Mouse (Mus musculus) hindbrain, embryonic 12.5 days (tissue): ENCODE data around the gene Alkbh6. TPM values are rescaled to one million over a fixed set of nuclear protein-coding genes. Genes with fewer than 3 reads are reported as not detected.

Experiments
- ATAC-seq: fragments of 200-750 bp; cut with Nextera tagmentation; 2 replicates; pipeline ENCODE4 v1.8.0; 2017; ENCODE audit warnings: moderate TSS enrichment; ENCODE audit not compliant: low FRiP score
- H3K27ac ChIP-seq: fragments of 300-500 bp; sonication (generic); 2 replicates; pipeline ENCODE4 v1.5.1; 2016; ENCODE audit warnings: mild to moderate bottlenecking
- H3K27me3 ChIP-seq: fragments of 300-500 bp; sonication (generic); 2 replicates; pipeline ENCODE4 v1.6.1; 2016; ENCODE audit warnings: mild to moderate bottlenecking
- H3K36me3 ChIP-seq: fragments of 300-500 bp; sonication (generic); 2 replicates; pipeline ENCODE4 v1.6.1; 2016; ENCODE audit warnings: mild to moderate bottlenecking
- H3K4me1 ChIP-seq: fragments of 300-500 bp; sonication (generic); 2 replicates; pipeline ENCODE4 v1.6.1; 2016
- H3K4me2 ChIP-seq: fragments of 300-500 bp; sonication (generic); replicated peaks from 2 replicates; pipeline ENCODE4 v1.6.1; 2016; ENCODE audit warnings: mild to moderate bottlenecking
- H3K4me3 ChIP-seq: fragments of 300-500 bp; sonication (generic); 2 replicates; pipeline ENCODE4 v1.5.1; 2016; ENCODE audit warnings: mild to moderate bottlenecking
- H3K9ac ChIP-seq: fragments of 300-500 bp; sonication (generic); 2 replicates; pipeline ENCODE4 v1.6.1; 2016; ENCODE audit warnings: mild to moderate bottlenecking, moderate library complexity
- H3K9me3 ChIP-seq: fragments of 300-500 bp; sonication (generic); replicated peaks from 2 replicates; pipeline ENCODE4 v1.6.1; 2016; ENCODE audit warnings: mild to moderate bottlenecking
- WGBS: fragments of 180-500 bp; shearing (Covaris S2); methylation state at CpG from one replicate; pipeline ENCODE4 v1.1.7; 2016; 5-methylcytosine and 5-hydroxymethylcytosine counted together
- polyA plus RNA-seq: library from polyadenylated mRNA; unstranded; fragments of >200 nt; fragmentation: Nextera tagmentation; extraction: Ambion mirVana; gene quantifications from 2 replicates; pipeline ENCODE4 v1.2.1, GENCODE M21; 2016

The Alkbh6 gene
- 87.1 and 93.5 TPM in 2 replicates for polyA plus RNA-seq

GRCm38 (mm10) chr7:30308076-30309005 is at the start of gene Alkbh6:
Alkbh6 (plus strand) TSS chr7:30308717.
- 4% methylated on average over 27 of the region's 27 CpGs for WGBS

GRCm38 (mm10) chr7:30265041-30265440 is 43.5 kb upstream of the Alkbh6 start:
- Histone ChIP-seq H3K4me3 (no peak overlapping the region), H3K27me3 (no peaks in the 10 kb centered on the region), H3K27ac (no peak overlapping the region), H3K4me1 (no peaks in the 10 kb centered on the region), H3K9me3 (no peaks in the 10 kb centered on the region), H3K36me3 (peaks cover 29% of the 10 kb centered on the region), H3K9ac (no peak overlapping the region), H3K4me2 (no peak overlapping the region)
- no peak for ATAC-seq
- 85% methylated on average over 2 of the region's 2 CpGs for WGBS

More at GRCm38 (mm10) chr7:30308076-30309005, at the start of gene Alkbh6:
- Histone ChIP-seq H3K9me3 (no peaks in the 10 kb centered on the region; the same call in 1 of the 2 replicates), H3K27me3 (no peaks in the 10 kb centered on the region), H3K36me3 (peaks cover 45% of the 10 kb centered on the region), H3K4me1 (peaks cover 17% of the 10 kb centered on the region), H3K9ac (peak within 1 kb of the TSS; percentile 74), H3K4me2 (peak within 1 kb of the TSS; percentile 92), H3K27ac (peak within 1 kb of the TSS; percentile 60), H3K4me3 (peak within 1 kb of the TSS; percentile 66)
- ATAC-seq, result peak; percentile 99

GRCm38 (mm10) chr7:30265531-30265930 is 43.0 kb upstream of the Alkbh6 start:
- Histone ChIP-seq H3K27ac (no peak overlapping the region), H3K36me3 (peaks cover 32% of the 10 kb centered on the region), H3K27me3 (no peaks in the 10 kb centered on the region), H3K4me2 (no peak overlapping the region), H3K4me1 (no peaks in the 10 kb centered on the region), H3K9me3 (no peaks in the 10 kb centered on the region), H3K9ac (no peak overlapping the region), H3K4me3 (no peak overlapping the region)
- 98% methylated on average over 5 of the region's 5 CpGs for WGBS
- ATAC-seq, result no peak

GRCm38 (mm10) chr7:30265935-30266334 is 42.6 kb upstream of the Alkbh6 start:
- Histone ChIP-seq H3K9ac (no peak overlapping the region), H3K4me2 (no peak overlapping the region), H3K4me1 (no peaks in the 10 kb centered on the region), H3K27ac (no peak overlapping the region), H3K27me3 (no peaks in the 10 kb centered on the region), H3K9me3 (no peaks in the 10 kb centered on the region), H3K4me3 (no peak overlapping the region), H3K36me3 (peaks cover 36% of the 10 kb centered on the region)
- no peak for ATAC-seq
- WGBS, result 94% methylated on average over 7 of the region's 7 CpGs

- H3K9me3 ChIP-seq, result no peaks in the 10 kb centered on the region
- H3K27me3 ChIP-seq, result no peaks in the 10 kb centered on the region
- no peak overlapping the region for H3K27ac ChIP-seq
- peaks cover 28% of the 10 kb centered on the region for H3K36me3 ChIP-seq
- no peak overlapping the region for H3K4me2 ChIP-seq
- no peak for ATAC-seq
- 86% methylated on average over 3 of the region's 3 CpGs for WGBS
- H3K4me1 ChIP-seq, result no peaks in the 10 kb centered on the region
- H3K4me3 ChIP-seq, result no peak overlapping the region
- H3K9ac ChIP-seq, result no peak overlapping the region
Observed at GRCm38 (mm10) chr7:30266780-30267179, 41.7 kb upstream of the Alkbh6 start.

- no peak for ATAC-seq
- WGBS, result 85% methylated on average over 4 of the region's 4 CpGs
Observed at GRCm38 (mm10) chr7:30269641-30270040, 38.9 kb upstream of the Alkbh6 start.

GRCm38 (mm10) chr7:30274383-30274782 is 34.1 kb upstream of the Alkbh6 start:
- Histone ChIP-seq H3K4me1 (peaks cover 3% of the 10 kb centered on the region), H3K9me3 (no peaks in the 10 kb centered on the region)
- no peak for ATAC-seq

More at GRCm38 (mm10) chr7:30269641-30270040, 38.9 kb upstream of the Alkbh6 start:
- H3K36me3 ChIP-seq, result peaks cover 23% of the 10 kb centered on the region
- no peak overlapping the region for H3K27ac ChIP-seq
- H3K27me3 ChIP-seq, result no peaks in the 10 kb centered on the region
- no peak overlapping the region for H3K4me2 ChIP-seq
- H3K4me3 ChIP-seq, result no peak overlapping the region
- H3K9me3 ChIP-seq, result no peaks in the 10 kb centered on the region
- H3K4me1 ChIP-seq, result no peaks in the 10 kb centered on the region
- H3K9ac ChIP-seq, result no peak overlapping the region

GRCm38 (mm10) chr7:30278911-30279310 is 29.6 kb upstream of the Alkbh6 start:
- 0 out of 2 replicates have a peak overlapping the region, but pooled peaks have one; percentile 63 for H3K4me3 ChIP-seq
- peak overlapping the region; percentile 93 for H3K4me2 ChIP-seq
- H3K4me1 ChIP-seq, result peaks cover 8% of the 10 kb centered on the region
- no peak for ATAC-seq
- H3K9ac ChIP-seq, result no peak overlapping the region
- H3K27ac ChIP-seq, result no peak overlapping the region
- 59% methylated on average over 2 of the region's 2 CpGs for WGBS
- no peaks in the 10 kb centered on the region for H3K27me3 ChIP-seq
- H3K9me3 ChIP-seq, result no peaks in the 10 kb centered on the region
- H3K36me3 ChIP-seq, result no peaks in the 10 kb centered on the region

More at GRCm38 (mm10) chr7:30274383-30274782, 34.1 kb upstream of the Alkbh6 start:
- Histone ChIP-seq H3K27ac (no peak overlapping the region), H3K9ac (0 out of 2 replicates have a peak overlapping the region, but pooled peaks have one; percentile 13), H3K4me3 (no peak overlapping the region), H3K36me3 (peaks cover 10% of the 10 kb centered on the region), H3K4me2 (no peak overlapping the region), H3K27me3 (no peaks in the 10 kb centered on the region)
- 86% methylated on average over 6 of the region's 6 CpGs for WGBS

GRCm38 (mm10) chr7:30279536-30279935 is 29.0 kb upstream of the Alkbh6 start:
- Histone ChIP-seq H3K4me2 (peak overlapping the region; percentile 93), H3K9ac (peak overlapping the region; percentile 62; the same call in 1 of the 2 replicates), H3K4me3 (peak overlapping the region; percentile 63), H3K36me3 (no peaks in the 10 kb centered on the region), H3K9me3 (no peaks in the 10 kb centered on the region), H3K27ac (no peak overlapping the region; the same call in 1 of the 2 replicates), H3K27me3 (no peaks in the 10 kb centered on the region), H3K4me1 (peaks cover 8% of the 10 kb centered on the region)
- WGBS, result under 1% methylated on average over 6 of the region's 6 CpGs
- ATAC-seq, result no peak

GRCm38 (mm10) chr7:30279951-30280669 is 28.4 kb upstream of the Alkbh6 start, which contains the start of the genes Thap8 and Wdr62:
Thap8 (plus strand) TSS chr7:30280094.
Wdr62 (minus strand) TSS chr7:30280419.
- ATAC-seq, result peak; percentile 97
- under 1% methylated on average over 47 of the region's 49 CpGs for WGBS
- Histone ChIP-seq H3K4me3 (peak within 1 kb of the TSS; percentile 63), H3K9me3 (no peaks in the 10 kb centered on the region), H3K27me3 (no peaks in the 10 kb centered on the region), H3K4me2 (peak within 1 kb of the TSS; percentile 93), H3K4me1 (peaks cover 8% of the 10 kb centered on the region), H3K9ac (peak within 1 kb of the TSS; percentile 62), H3K27ac (peak within 1 kb of the TSS; percentile 95), H3K36me3 (no peaks in the 10 kb centered on the region)

GRCm38 (mm10) chr7:30280670-30281138 is 27.8 kb upstream of the Alkbh6 start:
- Histone ChIP-seq H3K27ac (peak overlapping the region; percentile 95), H3K4me2 (peak overlapping the region; percentile 93), H3K27me3 (no peaks in the 10 kb centered on the region), H3K9ac (peak overlapping the region; percentile 49), H3K4me3 (peak overlapping the region; percentile 63), H3K36me3 (no peaks in the 10 kb centered on the region), H3K4me1 (peaks cover 8% of the 10 kb centered on the region), H3K9me3 (no peaks in the 10 kb centered on the region)
- peak; percentile 87 for ATAC-seq
- WGBS, result under 1% methylated on average over 20 of the region's 20 CpGs

GRCm38 (mm10) chr7:30281522-30281921 is 27.0 kb upstream of the Alkbh6 start:
- peaks cover 8% of the 10 kb centered on the region for H3K4me1 ChIP-seq
- 73% methylated on average over 4 of the region's 4 CpGs for WGBS
- no peak for ATAC-seq
- no peaks in the 10 kb centered on the region for H3K27me3 ChIP-seq
- H3K27ac ChIP-seq, result no peak overlapping the region
- no peaks in the 10 kb centered on the region for H3K36me3 ChIP-seq
- H3K9me3 ChIP-seq, result no peaks in the 10 kb centered on the region
- no peak overlapping the region for H3K4me2 ChIP-seq
- H3K4me3 ChIP-seq, result no peak overlapping the region
- H3K9ac ChIP-seq, result no peak overlapping the region
